Mouse (Mus musculus) heart, postnatal 0 days (tissue): Measurements from ENCODE around the gene Rph3al. TPM values are rescaled to one million over a fixed set of nuclear protein-coding genes. Genes with fewer than 3 reads are reported as not detected.

Experiments
- ATAC-seq: fragments of 200-750 bp; cut with Nextera tagmentation; 2 replicates; pipeline ENCODE4 v1.8.0; 2017; ENCODE audit warnings: low read depth, moderate number of reproducible peaks, moderate library complexity; ENCODE audit not compliant: insufficient read depth
- DNase-seq: peaks from one replicate; pipeline ENCODE4 v3.0.0-alpha.2; 2016; ENCODE audit warnings: low spot score
- H3K27ac ChIP-seq: fragments of 300-500 bp; sonication (generic); 2 replicates; pipeline ENCODE4 v1.5.1; 2014; ENCODE audit warnings: low read depth, mild to moderate bottlenecking
- H3K27me3 ChIP-seq: fragments of 300-500 bp; sonication (generic); 2 replicates; pipeline ENCODE4 v1.6.1; 2014; ENCODE audit warnings: low read length, mixed read lengths; ENCODE audit not compliant: control insufficient read depth, insufficient read depth
- H3K36me3 ChIP-seq: fragments of 300-500 bp; sonication (generic); replicated peaks from 2 replicates; pipeline ENCODE4 v1.6.1; 2014; ENCODE audit warnings: low read length, mixed read lengths; ENCODE audit not compliant: control insufficient read depth, insufficient read depth
- H3K4me1 ChIP-seq: fragments of 300-500 bp; sonication (generic); 2 replicates; pipeline ENCODE4 v1.6.1; 2014; ENCODE audit warnings: antibody characterized with exemption; ENCODE audit not compliant: control insufficient read depth, insufficient read depth
- H3K4me2 ChIP-seq: fragments of 300-500 bp; sonication (generic); 2 replicates; pipeline ENCODE4 v1.6.1; 2014; ENCODE audit warnings: low read depth, mild to moderate bottlenecking, low read length, moderate library complexity
- H3K4me3 ChIP-seq: fragments of 300-500 bp; sonication (generic); 2 replicates; pipeline ENCODE4 v1.5.1; 2014; ENCODE audit warnings: low read depth, low read length
- H3K9ac ChIP-seq: fragments of 300-500 bp; sonication (generic); replicated peaks from 2 replicates; pipeline ENCODE4 v1.6.1; 2014; ENCODE audit warnings: low read depth, low read length, mixed read lengths
- H3K9me3 ChIP-seq: fragments of 300-500 bp; sonication (generic); replicated peaks from 2 replicates; pipeline ENCODE4 v1.6.1; 2016; ENCODE audit warnings: low read length; ENCODE audit not compliant: control insufficient read depth
- CTCF ChIP-seq: IDR thresholded peaks from 2 replicates; pipeline ENCODE4 v1.5.1; 2016; ENCODE audit warnings: antibody characterized with exemption, control low read depth, low read depth
- EP300 ChIP-seq: IDR thresholded peaks from 2 replicates; pipeline ENCODE4 v1.6.1; 2016; ENCODE audit warnings: antibody characterized with exemption, low read depth
- WGBS: fragments of 180-500 bp; shearing (Covaris S2); extraction: QIAGEN DNeasy Blood & Tissue Kit; methylation state at CpG from one replicate; pipeline ENCODE4 v1.1.7; 2014; 5-methylcytosine and 5-hydroxymethylcytosine counted together
- polyA plus RNA-seq: library from polyadenylated mRNA; unstranded; fragments of >200 nt; fragmentation: Nextera tagmentation; extraction: Ambion mirVana; gene quantifications from 2 replicates; pipeline ENCODE4 v1.2.1, GENCODE M21; 2015
- total RNA-seq: library from RNA; depleted of rRNA; stranded (reverse); fragments of >200 nt; gene quantifications from 2 replicates; pipeline ENCODE4 v1.2.3, GENCODE M21; 2014; ENCODE audit warnings: low replicate concordance

Rph3al gene
- total and polyA plus RNA-seq, 2 experiments from 2014 or later: 15.5 to 15.6 TPM

DNA sequence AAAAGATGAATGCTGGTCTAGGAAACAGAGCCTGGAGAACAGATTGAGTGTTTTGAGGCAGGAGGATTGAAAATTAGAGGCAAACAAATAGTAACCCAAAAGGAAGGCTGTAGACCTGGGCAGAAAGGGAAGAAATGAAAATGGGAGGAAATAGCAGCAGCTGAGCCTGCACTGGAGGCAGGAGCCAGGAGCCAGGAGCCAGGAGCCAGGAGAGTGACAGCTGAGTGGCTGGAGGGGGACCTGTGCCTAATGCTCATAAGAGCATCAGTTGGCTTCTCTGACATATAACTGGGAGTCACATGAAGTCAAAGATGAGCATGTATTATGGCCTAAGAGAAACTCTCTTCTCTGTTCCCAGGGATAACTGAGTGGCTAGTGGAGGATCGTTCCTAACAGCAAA is 66.5 kb downstream of the Rph3al start:
- no peak for DNase-seq
- Histone ChIP-seq H3K4me2 (no peak overlapping the region), H3K27ac (no peak overlapping the region), H3K9ac (no peak overlapping the region), H3K36me3 (no peaks in the 10 kb centered on the region; the same call in 1 of the 2 replicates), H3K4me1 (peaks cover 8% of the 10 kb centered on the region), H3K9me3 (no peaks in the 10 kb centered on the region), H3K4me3 (no peak overlapping the region), H3K27me3 (no peaks in the 10 kb centered on the region)
- no peak for ATAC-seq
- 96% methylated on average over 1 of the region's 1 CpGs for WGBS
- TF ChIP-seq CTCF: no peak
- no peak for TF ChIP-seq EP300

- Histone ChIP-seq H3K9me3 (no peaks in the 10 kb centered on the region), H3K36me3 (no peaks in the 10 kb centered on the region; the same call in 1 of the 2 replicates), H3K4me3 (no peak overlapping the region), H3K27ac (no peak overlapping the region), H3K4me2 (no peak overlapping the region), H3K9ac (no peak overlapping the region), H3K4me1 (peaks cover under 1% of the 10 kb centered on the region; the same call in 1 of the 2 replicates), H3K27me3 (no peaks in the 10 kb centered on the region)
- TF ChIP-seq EP300 (no peak), CTCF (no peak)
- WGBS: 79% methylated on average over 4 of the region's 4 CpGs
- ATAC-seq: no peak
- no peak for DNase-seq
These were observed 67.3 kb downstream of the Rph3al start for GRCm38 (mm10) chr11:75870947-75871346.

- TF ChIP-seq CTCF: no peak
- TF ChIP-seq EP300: no peak
- DNase-seq (no peak), ATAC-seq (no peak)
- H3K9me3 ChIP-seq: no peaks in the 10 kb centered on the region
- H3K27me3 ChIP-seq: no peaks in the 10 kb centered on the region
- H3K9ac ChIP-seq: no peak overlapping the region
- 82% methylated on average over 5 of the region's 5 CpGs for WGBS
- no peaks in the 10 kb centered on the region; the same call in 1 of the 2 replicates for H3K36me3 ChIP-seq
- no peak overlapping the region for H3K4me3 ChIP-seq
- no peak overlapping the region for H3K27ac ChIP-seq
- H3K4me1 ChIP-seq: no peaks in the 10 kb centered on the region
- no peak overlapping the region for H3K4me2 ChIP-seq
These were observed 67.8 kb downstream of the Rph3al start for GRCm38 (mm10) chr11:75870386-75870785.

- Histone ChIP-seq H3K36me3 (no peaks in the 10 kb centered on the region; the same call in 1 of the 2 replicates), H3K9ac (no peak overlapping the region), H3K4me3 (no peak overlapping the region), H3K9me3 (no peaks in the 10 kb centered on the region), H3K4me1 (no peaks in the 10 kb centered on the region), H3K4me2 (no peak overlapping the region), H3K27me3 (no peaks in the 10 kb centered on the region), H3K27ac (no peak overlapping the region)
- WGBS: 67% methylated on average over 5 of the region's 5 CpGs
- no peak for TF ChIP-seq EP300
- no peak for TF ChIP-seq CTCF
- DNase-seq (no peak), ATAC-seq (no peak; the same call in 1 of the 2 replicates)
These were observed 68.3 kb downstream of the Rph3al start for GRCm38 (mm10) chr11:75869898-75870297.

GRCm38 (mm10) chr11:75866861-75867260 is 71.4 kb downstream of the Rph3al start:
- H3K36me3 ChIP-seq: no peaks in the 10 kb centered on the region; the same call in 1 of the 2 replicates
- TF ChIP-seq CTCF: no peak
- TF ChIP-seq EP300: no peak
- H3K4me2 ChIP-seq: no peak overlapping the region
- WGBS: 75% methylated on average over 4 of the region's 4 CpGs
- no peaks in the 10 kb centered on the region for H3K9me3 ChIP-seq
- no peaks in the 10 kb centered on the region for H3K4me1 ChIP-seq
- H3K27me3 ChIP-seq: no peaks in the 10 kb centered on the region
- H3K9ac ChIP-seq: no peak overlapping the region
- no peak for DNase-seq
- H3K4me3 ChIP-seq: no peak overlapping the region
- H3K27ac ChIP-seq: no peak overlapping the region
- no peak for ATAC-seq

- WGBS: 54% methylated on average over 9 of the region's 9 CpGs
- no peak overlapping the region for H3K27ac ChIP-seq
These were observed 72.4 kb downstream of the Rph3al start for GRCm38 (mm10) chr11:75865859-75866258.

More at GRCm38 (mm10) chr11:75865859-75866258, 72.4 kb downstream of the Rph3al start:
- Histone ChIP-seq H3K27me3 (no peaks in the 10 kb centered on the region), H3K4me1 (no peaks in the 10 kb centered on the region), H3K9ac (no peak overlapping the region), H3K36me3 (no peaks in the 10 kb centered on the region; the same call in 1 of the 2 replicates), H3K9me3 (no peaks in the 10 kb centered on the region), H3K4me3 (no peak overlapping the region), H3K4me2 (no peak overlapping the region)
- ATAC-seq: no peak
- DNase-seq: no peak
- TF ChIP-seq CTCF: no peak
- TF ChIP-seq EP300: no peak
